Mouse (Mus musculus) heart, embryonic 11.5 days (tissue): Measurements from ENCODE around the gene Tnfsf10. TPM values are rescaled to one million over a fixed set of nuclear protein-coding genes. Genes with fewer than 3 reads are reported as not detected.
"Not testable (repeated sequence)": the region's sequence is repeated elsewhere in the genome, so short reads cannot be mapped to it uniquely, and the experiment has no call there.

Experiments
- ATAC-seq: fragments of 200-750 bp; cut with Nextera tagmentation; replicated peaks from 2 replicates; pipeline ENCODE4 v1.8.0; 2017; ENCODE audit warnings: moderate library complexity; ENCODE audit not compliant: insufficient number of reproducible peaks, low FRiP score, low TSS enrichment
- H3K27ac ChIP-seq: fragments of 300-500 bp; sonication (generic); 2 replicates; pipeline ENCODE4 v1.5.1; 2014; ENCODE audit warnings: mild to moderate bottlenecking, low read depth, low read length
- H3K27me3 ChIP-seq: fragments of 300-500 bp; sonication (generic); 2 replicates; pipeline ENCODE4 v1.6.1; 2014; ENCODE audit warnings: mild to moderate bottlenecking, low read length, mixed read lengths; ENCODE audit not compliant: control insufficient read depth, insufficient read depth
- H3K36me3 ChIP-seq: fragments of 300-500 bp; sonication (generic); 2 replicates; pipeline ENCODE4 v1.6.1; 2014; ENCODE audit warnings: mild to moderate bottlenecking, low read length, moderate library complexity, mixed read lengths; ENCODE audit not compliant: control insufficient read depth, insufficient read depth
- H3K4me1 ChIP-seq: fragments of 300-500 bp; sonication (generic); 2 replicates; pipeline ENCODE4 v1.6.1; 2014; ENCODE audit warnings: low read length; ENCODE audit not compliant: control insufficient read depth, insufficient read depth
- H3K4me2 ChIP-seq: fragments of 300-500 bp; sonication (generic); 2 replicates; pipeline ENCODE4 v1.6.1; 2014; ENCODE audit warnings: mild to moderate bottlenecking, moderate library complexity
- H3K4me3 ChIP-seq: fragments of 300-500 bp; sonication (generic); 2 replicates; pipeline ENCODE4 v1.5.1; 2014; ENCODE audit warnings: low read depth, low read length
- H3K9ac ChIP-seq: fragments of 300-500 bp; sonication (generic); 2 replicates; pipeline ENCODE4 v1.6.1; 2014; ENCODE audit warnings: mild to moderate bottlenecking, low read depth, low read length, moderate library complexity
- H3K9me3 ChIP-seq: fragments of 300-500 bp; sonication (generic); replicated peaks from 2 replicates; pipeline ENCODE4 v1.6.1; 2016; ENCODE audit warnings: low read length; ENCODE audit not compliant: control insufficient read depth
- WGBS: fragments of 180-500 bp; shearing (Covaris S2); extraction: QIAGEN DNeasy Blood & Tissue Kit; methylation state at CpG from one replicate; pipeline ENCODE4 v1.1.7; 2014; ENCODE audit not compliant: insufficient replicate concordance; 5-methylcytosine and 5-hydroxymethylcytosine counted together
- polyA plus RNA-seq: library from polyadenylated mRNA; unstranded; fragments of >200 nt; fragmentation: Nextera tagmentation; extraction: Ambion mirVana; gene quantifications from 2 replicates; pipeline ENCODE4 v1.2.1, GENCODE M21; 2014

Tnfsf10 gene
- not detected in 2 replicates for polyA plus RNA-seq

DNA sequence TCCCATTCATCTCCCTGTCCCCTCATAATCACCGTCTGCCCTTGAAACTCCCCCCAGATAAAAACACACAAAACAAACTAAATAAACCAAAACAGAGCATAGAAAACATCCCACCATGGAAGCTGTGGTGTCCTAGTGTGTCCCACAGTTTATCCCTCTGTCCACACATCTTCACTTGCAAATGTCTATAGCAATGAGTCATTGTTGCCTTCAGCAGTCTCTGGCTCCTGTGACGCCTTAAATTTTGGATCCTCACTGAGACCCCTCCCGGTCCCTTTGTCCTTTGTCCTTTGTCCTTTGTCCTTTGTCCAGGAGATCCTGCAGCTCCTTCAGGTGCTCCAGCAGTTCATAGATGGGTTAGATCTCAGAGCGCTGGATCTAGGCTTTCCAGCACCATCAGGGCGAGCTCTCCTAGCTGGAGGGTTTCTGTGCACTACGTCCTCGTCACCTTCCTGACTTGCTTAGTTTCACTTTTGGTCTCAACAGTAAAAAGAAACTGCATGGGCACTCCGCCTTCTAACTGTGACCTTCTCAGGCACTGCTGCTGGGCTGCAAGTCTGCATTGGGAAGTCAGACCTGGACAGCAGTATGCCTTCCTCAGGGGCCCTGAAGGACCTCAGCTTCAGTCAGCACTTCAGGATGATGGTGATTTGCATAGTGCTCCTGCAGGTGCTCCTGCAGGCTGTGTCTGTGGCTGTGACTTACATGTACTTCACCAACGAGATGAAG lies at the start of gene Tnfsf10:
Gene Tnfsf10, plus strand, starts transcription at position 470 of the 729 bp plus-strand sequence.
- 68% methylated on average over 9 of the region's 9 CpGs for WGBS
- Histone ChIP-seq H3K27me3 (no peaks in the 10 kb centered on the region), H3K36me3 (no peaks in the 10 kb centered on the region), H3K9ac (no peak within 1 kb of the TSS), H3K4me2 (no peak within 1 kb of the TSS), H3K4me3 (no peak within 1 kb of the TSS), H3K27ac (no peak within 1 kb of the TSS), H3K9me3 (no peaks in the 10 kb centered on the region), H3K4me1 (0 out of 2 replicates have a peak, but pooled peaks cover 5% of the 10 kb centered on the region)
- ATAC-seq: no peak

GRCm38 (mm10) chr3:27267327-27267726 lies 49.5 kb upstream of the Tnfsf10 start:
- H3K9me3 ChIP-seq: no peaks in the 10 kb centered on the region
- H3K4me1 ChIP-seq: no peaks in the 10 kb centered on the region
- H3K27me3 ChIP-seq: no peaks in the 10 kb centered on the region
- H3K27ac ChIP-seq: no peak overlapping the region
- ATAC-seq: no peak
- no peak overlapping the region for H3K9ac ChIP-seq
- H3K4me2 ChIP-seq: no peak overlapping the region
- 72% methylated on average over 5 of the region's 5 CpGs for WGBS
- H3K4me3 ChIP-seq: no peak overlapping the region
- H3K36me3 ChIP-seq: no peaks in the 10 kb centered on the region

- no peaks in the 10 kb centered on the region for H3K27me3 ChIP-seq
- no peak for ATAC-seq
- no peaks in the 10 kb centered on the region for H3K9me3 ChIP-seq
- no peaks in the 10 kb centered on the region for H3K36me3 ChIP-seq
- no peak overlapping the region for H3K9ac ChIP-seq
- 69% methylated on average over 4 of the region's 4 CpGs for WGBS
- H3K4me1 ChIP-seq: no peaks in the 10 kb centered on the region
- H3K4me3 ChIP-seq: no peak overlapping the region
- H3K4me2 ChIP-seq: no peak overlapping the region
- H3K27ac ChIP-seq: no peak overlapping the region
Measured at GRCm38 (mm10) chr3:27267887-27268286, 48.9 kb upstream of the Tnfsf10 start.

- Histone ChIP-seq H3K9ac (no peak overlapping the region), H3K4me1 (no peaks in the 10 kb centered on the region), H3K36me3 (no peaks in the 10 kb centered on the region), H3K27me3 (no peaks in the 10 kb centered on the region), H3K4me3 (no peak overlapping the region), H3K9me3 (no peaks in the 10 kb centered on the region), H3K27ac (no peak overlapping the region), H3K4me2 (no peak overlapping the region)
- no peak for ATAC-seq
- 70% methylated on average over 4 of the region's 4 CpGs for WGBS
Measured at GRCm38 (mm10) chr3:27269151-27269550, 47.7 kb upstream of the Tnfsf10 start.

DNA sequence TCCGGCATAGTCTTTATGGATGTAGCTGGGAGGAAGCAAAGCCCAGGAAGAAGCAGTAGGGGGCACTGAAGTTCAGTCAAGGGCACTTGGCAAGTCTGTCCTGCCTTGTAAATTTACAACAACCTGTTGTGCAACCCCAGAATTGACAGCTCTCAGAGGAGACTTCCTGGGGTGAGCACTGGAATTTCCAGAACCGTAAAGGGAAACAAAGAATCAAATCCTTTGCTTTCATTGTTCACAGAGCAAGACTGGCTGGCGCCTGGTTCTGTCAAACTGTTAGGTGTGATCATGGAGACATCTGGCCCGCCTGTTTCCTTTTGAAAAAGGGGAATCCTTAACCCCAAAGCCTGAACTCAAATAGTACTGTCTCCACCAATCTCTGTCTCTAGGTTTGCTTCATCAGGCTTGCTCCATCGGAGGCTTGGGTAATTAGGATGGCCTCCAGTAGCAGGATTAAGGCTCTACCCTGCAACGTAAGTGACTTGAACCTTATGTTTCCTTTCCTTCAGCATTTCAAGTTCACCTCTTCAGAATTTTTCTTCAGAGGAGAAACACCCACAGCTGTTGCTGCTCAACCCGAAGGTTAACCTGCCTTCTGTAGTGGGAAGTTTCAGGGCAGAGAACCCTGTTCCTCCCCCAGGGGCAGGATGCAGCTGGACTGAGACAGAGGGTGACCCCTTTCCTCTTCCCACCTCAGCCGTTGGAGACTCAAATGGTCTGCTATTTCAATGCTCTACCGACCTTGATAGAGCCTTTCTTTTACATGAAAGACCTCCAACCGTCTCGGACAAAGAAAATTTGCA lies 46.5 kb upstream of the Tnfsf10 start:
- no peak for ATAC-seq
- no peaks in the 10 kb centered on the region for H3K36me3 ChIP-seq
- H3K27ac ChIP-seq: no peak overlapping the region
- H3K4me2 ChIP-seq: no peak overlapping the region
- H3K9me3 ChIP-seq: no peaks in the 10 kb centered on the region
- no peak overlapping the region for H3K4me3 ChIP-seq
- H3K9ac ChIP-seq: no peak overlapping the region
- no peaks in the 10 kb centered on the region for H3K27me3 ChIP-seq
- no peaks in the 10 kb centered on the region for H3K4me1 ChIP-seq
- 37% methylated on average over 11 of the region's 11 CpGs for WGBS

- H3K4me3 ChIP-seq: no peak overlapping the region
- no peak overlapping the region for H3K27ac ChIP-seq
Measured at GRCm38 (mm10) chr3:27272926-27273745, 43.7 kb upstream of the Tnfsf10 start.

GRCm38 (mm10) chr3:27279286-27279925 lies 37.4 kb upstream of the Tnfsf10 start:
- H3K9ac ChIP-seq, H3K27me3 ChIP-seq, H3K4me2 ChIP-seq, H3K36me3 ChIP-seq, ATAC-seq, H3K4me1 ChIP-seq, H3K27ac ChIP-seq, H3K9me3 ChIP-seq, H3K4me3 ChIP-seq: not testable (repeated sequence)
- WGBS: 90% methylated on average over 12 of the region's 14 CpGs

More at GRCm38 (mm10) chr3:27272926-27273745, 43.7 kb upstream of the Tnfsf10 start:
- Histone ChIP-seq H3K4me1 (no peaks in the 10 kb centered on the region), H3K27me3 (no peaks in the 10 kb centered on the region), H3K4me2 (no peak overlapping the region), H3K36me3 (no peaks in the 10 kb centered on the region), H3K9me3 (no peaks in the 10 kb centered on the region), H3K9ac (no peak overlapping the region)
- 48% methylated on average over 7 of the region's 7 CpGs for WGBS
- no peak for ATAC-seq

GRCm38 (mm10) chr3:27280280-27280749 lies 36.5 kb upstream of the Tnfsf10 start:
- no peak overlapping the region for H3K4me3 ChIP-seq
- H3K27ac ChIP-seq: no peak overlapping the region
- no peak overlapping the region for H3K9ac ChIP-seq
- 0 out of 2 replicates have a peak, but pooled peaks cover 2% of the 10 kb centered on the region for H3K4me1 ChIP-seq
- no peaks in the 10 kb centered on the region for H3K9me3 ChIP-seq
- ATAC-seq: no peak
- H3K36me3 ChIP-seq: no peaks in the 10 kb centered on the region
- 61% methylated on average over 11 of the region's 11 CpGs for WGBS
- H3K27me3 ChIP-seq: no peaks in the 10 kb centered on the region
- H3K4me2 ChIP-seq: no peak overlapping the region
